Mouse (Mus musculus): Measurements from ENCODE around the gene Trpm5.

DNA sequence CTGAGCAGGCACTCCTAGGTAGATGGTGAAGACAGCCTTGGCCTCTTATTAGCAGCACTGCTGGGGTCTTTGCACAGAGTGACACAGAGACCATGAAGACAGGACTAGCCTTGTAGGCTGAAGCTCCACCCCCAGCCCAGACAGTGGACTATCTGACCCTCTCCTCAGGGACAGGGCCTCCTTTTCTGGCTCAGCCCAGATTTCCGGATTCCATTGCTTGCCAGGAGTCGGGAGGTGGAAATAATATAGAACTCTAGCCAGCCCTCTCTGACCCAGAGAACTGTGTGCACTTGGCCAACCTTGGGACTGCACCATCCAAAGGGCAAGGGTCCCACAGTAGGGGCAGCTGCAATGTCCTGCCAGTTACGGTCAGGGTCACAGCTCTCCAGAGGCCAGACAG lies 52.4 kb downstream of the Trpm5 start:
- TF ChIP-seq CTCF (IDR thresholded peaks at IDR 0.05; ENCODE audit: low read depth, low read length) (no peak), POLR2A (IDR thresholded peaks at IDR 0.05; ENCODE audit: borderline replicate concordance, low read depth, low read length) (no peak)

All from bone marrow macrophage, adult 2 months (primary cell).